Mouse (Mus musculus) embryonic facial prominence, embryonic 14.5 days (tissue): Measurements from ENCODE around the gene Zfp229. TPM values are rescaled to one million over a fixed set of nuclear protein-coding genes. Genes with fewer than 3 reads are reported as not detected.

Experiments used
- polyA plus RNA-seq: library from polyadenylated mRNA; unstranded; fragments of >200 nt; fragmentation: Nextera tagmentation; extraction: Ambion mirVana; gene quantifications from 2 replicates; pipeline ENCODE4 v1.2.1, GENCODE M21; 2014

Gene Zfp229
- polyA plus RNA-seq, 1 experiment from 2014 or later = 6.1 TPM

Other genes starting within 250 kb of the Zfp229 start
- gene Zfp53, start 241.8 kb upstream of the Zfp229 start, polyA plus RNA-seq = 7.3 and 10.4 TPM in 2 replicates
- gene Zfp52, start 195.3 kb upstream of the Zfp229 start, polyA plus RNA-seq = 3.1 and 4.0 TPM in 2 replicates
- 23.1 and 24.6 TPM in 2 replicates for gene Zfp948, start 163.8 kb upstream of the Zfp229 start, polyA plus RNA-seq
- 4.8 and 5.0 TPM in 2 replicates for gene Zfp983, start 80.2 kb upstream of the Zfp229 start, polyA plus RNA-seq
- gene Gm10226, start 38.9 kb upstream of the Zfp229 start, polyA plus RNA-seq = 6.6 and 8.8 TPM in 2 replicates
- gene Zfp760, start 23.1 kb upstream of the Zfp229 start, polyA plus RNA-seq = 13.4 and 13.7 TPM in 2 replicates
- 7.9 and 9.2 TPM in 2 replicates for gene Zfp820, start 115.0 kb downstream of the Zfp229 start, polyA plus RNA-seq
- gene Zfp995, start 179.1 kb downstream of the Zfp229 start, polyA plus RNA-seq = 7.4 and 7.6 TPM in 2 replicates
- 19.0 and 23.5 TPM in 2 replicates for gene Zfp942, start 231.7 kb downstream of the Zfp229 start, polyA plus RNA-seq
- 17.6 and 21.2 TPM in 2 replicates for gene Zfp943, start 231.8 kb downstream of the Zfp229 start, polyA plus RNA-seq